Mouse (Mus musculus) hindbrain, embryonic 16.5 days (tissue): ENCODE measurements at regions not wholly inside any gene's neighbourhood (a gene's known extent, or its start where the extent isn't known, plus 50 kb on each side); places are given as distances from the start of the nearest gene placed in this dataset.
A peak's percentile ranks its signal among the peaks of the same experiment; 100 is the strongest.

Experiments
- ATAC-seq: fragments of 200-750 bp; cut with Nextera tagmentation; 2 replicates; pipeline ENCODE4 v1.8.0; 2017; ENCODE audit warnings: moderate TSS enrichment, moderate library complexity
- H3K27ac ChIP-seq: fragments of 300-500 bp; sonication (generic); 2 replicates; pipeline ENCODE4 v1.5.1; 2014; ENCODE audit warnings: low read depth, mild to moderate bottlenecking, control low read depth, low read length, moderate library complexity
- H3K27me3 ChIP-seq: fragments of 300-500 bp; sonication (generic); replicated peaks from 2 replicates; pipeline ENCODE4 v1.6.1; 2014; ENCODE audit warnings: low read length; ENCODE audit not compliant: control insufficient read depth, insufficient read depth
- H3K36me3 ChIP-seq: fragments of 300-500 bp; sonication (generic); 2 replicates; pipeline ENCODE4 v1.6.1; 2014; ENCODE audit warnings: mild to moderate bottlenecking, low read length, moderate library complexity, mixed read lengths; ENCODE audit not compliant: control insufficient read depth, insufficient read depth
- H3K4me1 ChIP-seq: fragments of 300-500 bp; sonication (generic); 2 replicates; pipeline ENCODE4 v1.6.1; 2014; ENCODE audit warnings: low read depth, low read length; ENCODE audit not compliant: control insufficient read depth, insufficient read depth
- H3K4me2 ChIP-seq: fragments of 300-500 bp; sonication (generic); 2 replicates; pipeline ENCODE4 v1.6.1; 2014; ENCODE audit warnings: mild to moderate bottlenecking, low read length, control low read depth, moderate library complexity
- H3K4me3 ChIP-seq: fragments of 300-500 bp; sonication (generic); 2 replicates; pipeline ENCODE4 v1.5.1; 2014; ENCODE audit warnings: mild to moderate bottlenecking, low read length, control low read depth, moderate library complexity
- H3K9ac ChIP-seq: fragments of 300-500 bp; sonication (generic); 2 replicates; pipeline ENCODE4 v1.6.1; 2014; ENCODE audit warnings: low read depth, mild to moderate bottlenecking, control low read depth, low read length, moderate library complexity
- H3K9me3 ChIP-seq: fragments of 300-500 bp; sonication (generic); 2 replicates; pipeline ENCODE4 v1.6.1; 2014; ENCODE audit warnings: mild to moderate bottlenecking, low read length, moderate library complexity; ENCODE audit not compliant: control insufficient read depth
- WGBS: fragments of 180-500 bp; shearing (Covaris S2); extraction: QIAGEN DNeasy Blood & Tissue Kit; methylation state at CpG from one replicate; pipeline ENCODE4 v1.1.7; 2014; 5-methylcytosine and 5-hydroxymethylcytosine counted together

GRCm38 (mm10) chr2:174905865-174906639 is 104.0 kb upstream of the Gm14444 start:
- peak; percentile 78 for ATAC-seq
- Histone ChIP-seq H3K4me1 (no peaks in the 10 kb centered on the region), H3K27ac (no peak overlapping the region), H3K4me3 (no peak overlapping the region), H3K9ac (no peak overlapping the region), H3K4me2 (no peak overlapping the region), H3K36me3 (no peaks in the 10 kb centered on the region), H3K27me3 (no peaks in the 10 kb centered on the region), H3K9me3 (no peaks in the 10 kb centered on the region)
- WGBS: 31% methylated on average over 6 of the region's 6 CpGs

GRCm38 (mm10) chr2:174917146-174917905 is 92.7 kb upstream of the Gm14444 start:
- 9% methylated on average over 10 of the region's 10 CpGs for whole genome bisulfite sequencing
- peak; percentile 93 for ATAC-seq
- H3K9ac ChIP-seq: peak overlapping the region; percentile 48
- H3K36me3 ChIP-seq: no peaks in the 10 kb centered on the region
- peaks cover 6% of the 10 kb centered on the region for H3K4me1 ChIP-seq
- peak overlapping the region; percentile 62 for H3K4me2 ChIP-seq
- peak overlapping the region; percentile 78 for H3K27ac ChIP-seq
- peak overlapping the region; percentile 22 for H3K4me3 ChIP-seq
- no peaks in the 10 kb centered on the region for H3K27me3 ChIP-seq
- H3K9me3 ChIP-seq: no peaks in the 10 kb centered on the region

GRCm38 (mm10) chr2:174917975-174918374 is 92.1 kb upstream of the Gm14444 start:
- H3K27me3 ChIP-seq: no peaks in the 10 kb centered on the region
- H3K4me1 ChIP-seq: peaks cover 6% of the 10 kb centered on the region
- H3K9me3 ChIP-seq: no peaks in the 10 kb centered on the region
- H3K36me3 ChIP-seq: no peaks in the 10 kb centered on the region
- H3K4me3 ChIP-seq: peak overlapping the region; percentile 22
- 5% methylated on average over 5 of the region's 5 CpGs for WGBS
- ATAC-seq: peak; percentile 43
- peak overlapping the region; percentile 62 for H3K4me2 ChIP-seq
- H3K27ac ChIP-seq: peak overlapping the region; percentile 78
- H3K9ac ChIP-seq: peak overlapping the region; percentile 56; the same call in 1 of the 2 replicates

DNA sequence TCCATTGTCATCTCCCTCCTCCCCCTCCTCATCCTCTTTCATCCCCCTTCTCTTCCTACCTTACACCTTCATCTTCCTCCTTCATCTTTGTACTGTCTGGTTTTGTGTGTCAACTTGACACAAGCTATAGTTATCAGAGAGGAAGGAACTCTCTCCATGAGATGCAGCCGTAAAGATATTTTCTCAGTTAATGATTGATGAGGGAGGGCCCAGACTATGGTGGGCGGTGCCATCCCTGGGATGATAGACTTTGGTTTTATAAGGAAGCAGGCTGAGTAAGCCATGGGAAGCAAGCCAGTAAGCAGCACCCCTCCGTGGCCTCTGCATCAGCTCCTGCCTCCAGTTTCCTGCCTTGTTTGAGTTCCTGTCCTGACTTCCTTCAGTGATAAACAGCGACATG is 87.8 kb upstream of the Gm14444 start:
- Histone ChIP-seq H3K4me1 (peaks cover 4% of the 10 kb centered on the region), H3K4me3 (no peak overlapping the region), H3K4me2 (no peak overlapping the region), H3K36me3 (no peaks in the 10 kb centered on the region), H3K27me3 (no peaks in the 10 kb centered on the region), H3K27ac (no peak overlapping the region), H3K9ac (no peak overlapping the region), H3K9me3 (no peaks in the 10 kb centered on the region)
- no peak for ATAC-seq
- 83% methylated on average over 4 of the region's 4 CpGs for WGBS

GRCm38 (mm10) chr2:174929718-174930117 is 80.3 kb upstream of the Gm14444 start:
- WGBS: 76% methylated on average over 2 of the region's 2 CpGs
- ATAC-seq: no peak
- Histone ChIP-seq H3K9me3 (no peaks in the 10 kb centered on the region), H3K27ac (no peak overlapping the region), H3K9ac (no peak overlapping the region), H3K4me1 (no peaks in the 10 kb centered on the region), H3K4me3 (no peak overlapping the region), H3K4me2 (no peak overlapping the region), H3K27me3 (no peaks in the 10 kb centered on the region), H3K36me3 (no peaks in the 10 kb centered on the region)

- H3K27me3 ChIP-seq: no peaks in the 10 kb centered on the region
- no peak overlapping the region for H3K27ac ChIP-seq
- no peaks in the 10 kb centered on the region for H3K4me1 ChIP-seq
- H3K4me3 ChIP-seq: no peak overlapping the region
- WGBS: 33% methylated on average over 20 of the region's 20 CpGs
- peak overlapping the region; percentile 36; the same call in 1 of the 2 replicates for H3K4me2 ChIP-seq
- peak; percentile 74 for ATAC-seq
- H3K9ac ChIP-seq: no peak overlapping the region
- no peaks in the 10 kb centered on the region for H3K36me3 ChIP-seq
- no peaks in the 10 kb centered on the region for H3K9me3 ChIP-seq
Observed at GRCm38 (mm10) chr2:174932137-174933012, 77.7 kb upstream of the Gm14444 start.

DNA sequence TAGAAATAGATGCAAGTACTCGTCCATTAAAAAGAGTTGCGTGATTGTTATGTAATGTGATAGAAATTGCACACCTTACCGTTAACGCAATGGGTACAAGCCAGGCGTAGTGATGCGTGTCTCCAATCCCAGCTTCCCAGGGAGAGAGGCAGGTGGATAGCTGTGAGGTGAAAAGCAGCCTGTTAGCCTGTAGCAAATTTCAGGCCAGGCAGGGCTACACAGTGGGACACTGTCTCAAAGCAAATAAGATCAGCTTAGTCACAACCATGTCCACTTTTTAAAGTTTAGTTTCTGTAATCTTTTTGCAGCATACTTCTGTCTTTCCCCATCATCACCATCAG is 77.1 kb upstream of the Gm14444 start:
- H3K9ac ChIP-seq: no peak overlapping the region
- no peaks in the 10 kb centered on the region for H3K4me1 ChIP-seq
- ATAC-seq: peak; percentile 62
- 19% methylated on average over 6 of the region's 6 CpGs for WGBS
- H3K4me3 ChIP-seq: no peak overlapping the region
- peak overlapping the region; percentile 36; the same call in 1 of the 2 replicates for H3K4me2 ChIP-seq
- H3K9me3 ChIP-seq: no peaks in the 10 kb centered on the region
- H3K27ac ChIP-seq: no peak overlapping the region
- H3K27me3 ChIP-seq: no peaks in the 10 kb centered on the region
- no peaks in the 10 kb centered on the region for H3K36me3 ChIP-seq

DNA sequence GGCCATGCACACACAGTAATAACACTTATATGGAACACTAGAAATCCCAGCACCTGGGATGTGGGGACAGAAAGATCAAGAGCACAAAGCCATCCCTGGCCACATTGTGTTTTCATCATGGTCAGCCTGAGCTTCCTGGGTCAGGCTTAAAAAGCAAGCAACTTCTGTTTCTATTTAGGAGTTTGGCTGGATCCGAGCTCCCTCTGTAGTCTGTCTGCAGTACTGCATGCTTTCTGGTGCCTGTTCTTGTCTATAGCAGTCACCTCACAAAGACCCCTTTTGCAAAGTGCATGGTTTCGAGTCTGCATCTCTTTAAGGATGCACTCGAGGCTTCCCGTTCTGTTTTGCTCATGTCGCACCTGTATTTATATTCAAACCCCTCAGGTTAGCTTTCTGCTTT is 73.4 kb upstream of the Gm14444 start:
- no peak for ATAC-seq
- Histone ChIP-seq H3K36me3 (no peaks in the 10 kb centered on the region), H3K9ac (no peak overlapping the region), H3K27ac (no peak overlapping the region), H3K27me3 (no peaks in the 10 kb centered on the region), H3K4me3 (no peak overlapping the region), H3K4me1 (no peaks in the 10 kb centered on the region), H3K4me2 (no peak overlapping the region), H3K9me3 (no peaks in the 10 kb centered on the region)
- 36% methylated on average over 5 of the region's 5 CpGs for WGBS

DNA sequence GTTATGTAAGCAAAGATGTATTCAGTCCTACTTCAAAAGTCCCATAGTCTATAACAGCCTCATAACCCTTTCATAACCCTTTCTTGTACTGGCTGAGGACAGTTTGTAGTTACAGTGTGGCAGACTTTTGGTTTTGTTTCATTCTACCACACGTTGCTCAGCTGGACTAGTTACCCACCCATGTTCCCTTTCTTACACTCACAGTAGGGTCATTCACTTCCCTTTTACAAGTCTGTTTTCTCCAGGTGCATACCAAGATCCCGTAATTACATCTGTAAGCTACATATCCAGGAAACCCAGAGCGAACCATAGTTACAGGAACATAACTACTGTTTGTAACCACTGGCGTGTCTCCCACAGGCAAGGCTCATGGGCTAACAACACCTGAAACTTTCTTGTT is 72.1 kb upstream of the Gm14444 start:
- no peaks in the 10 kb centered on the region for H3K4me1 ChIP-seq
- H3K36me3 ChIP-seq: no peaks in the 10 kb centered on the region
- no peak overlapping the region for H3K4me2 ChIP-seq
- H3K9me3 ChIP-seq: no peaks in the 10 kb centered on the region
- no peak for ATAC-seq
- H3K27me3 ChIP-seq: no peaks in the 10 kb centered on the region
- 84% methylated on average over 4 of the region's 4 CpGs for whole genome bisulfite sequencing
- H3K9ac ChIP-seq: no peak overlapping the region
- H3K27ac ChIP-seq: no peak overlapping the region
- H3K4me3 ChIP-seq: no peak overlapping the region
